Mouse (Mus musculus): ENCODE data around the gene Sbsn.

Gene Sbsn

DNA sequence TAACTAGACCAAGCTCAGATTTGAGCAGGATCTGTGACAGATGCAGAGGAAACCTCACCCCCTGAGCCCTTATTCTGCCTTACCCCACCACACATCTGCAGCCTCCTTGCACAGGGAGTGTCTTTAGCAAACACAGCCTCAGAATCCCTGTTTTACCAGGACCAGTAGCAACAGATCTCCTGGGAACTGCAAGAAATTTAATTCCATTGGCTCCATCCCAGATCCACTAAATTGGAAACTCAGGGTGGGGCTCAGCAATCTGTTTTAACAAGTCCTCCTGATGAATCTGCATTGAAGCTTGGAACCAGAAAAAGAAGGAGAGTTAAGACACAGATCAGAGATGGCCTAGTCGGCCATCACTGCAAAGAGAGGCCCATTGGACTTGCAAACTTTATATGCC, 45.5 kb downstream of the Sbsn start:
- in situ Hi-C loops (cut with MboI; ENCODE audit: unreplicated experiment in 2 of 2), result loop anchor here (5.0 kb wide), 1 partner anchor 116 kb away; the partner anchor contains the start of gene Mag (in 2 of the 2)

- in situ Hi-C loops (cut with MboI; ENCODE audit: unreplicated experiment in 2 of 2), result no loop called here
Observed at GRCm38 (mm10) chr7:30800653-30801052, 49.4 kb downstream of the Sbsn start.

- in situ Hi-C loops (cut with MboI; ENCODE audit: unreplicated experiment in 2 of 2), result no loop called here
Observed at GRCm38 (mm10) chr7:30803256-30803655, 52.0 kb downstream of the Sbsn start.

GRCm38 (mm10) chr7:30804026-30804715, 52.9 kb downstream of the Sbsn start:
- in situ Hi-C loops (cut with MboI; ENCODE audit: unreplicated experiment in 2 of 2), result no loop called here

Data from v-Abl transformed pro-B cells (cell line).